Mouse (Mus musculus): Measurements from ENCODE around the gene Lck.

GRCm38 (mm10) chr4:129572236-129573092, 977 bp downstream of the Lck start:
- no peak for TF ChIP-seq GATA1 (IDR thresholded peaks at IDR 0.05; ENCODE audit: low read length)
- no peak for TF ChIP-seq TAL1 (IDR thresholded peaks at IDR 0.05; ENCODE audit: low read length)
